Mouse (Mus musculus) activated CD4-positive, CD25-positive, alpha-beta regulatory T cell (primary cell): ENCODE measurements around the gene Tmem117. TPM values are rescaled to one million over a fixed set of nuclear protein-coding genes. Genes with fewer than 3 reads are reported as not detected.

Experiments used
- polyA plus RNA-seq, 2 experiments: library from polyadenylated mRNA; unstranded; fragments of 100-300 nt; shearing (Covaris generic); gene quantifications; one replicate each; pipeline ENCODE4 v1.2.1; 2017

Gene Tmem117
- polyA plus RNA-seq = under 1 TPM; 0.09 to 0.12 TPM

DNA sequence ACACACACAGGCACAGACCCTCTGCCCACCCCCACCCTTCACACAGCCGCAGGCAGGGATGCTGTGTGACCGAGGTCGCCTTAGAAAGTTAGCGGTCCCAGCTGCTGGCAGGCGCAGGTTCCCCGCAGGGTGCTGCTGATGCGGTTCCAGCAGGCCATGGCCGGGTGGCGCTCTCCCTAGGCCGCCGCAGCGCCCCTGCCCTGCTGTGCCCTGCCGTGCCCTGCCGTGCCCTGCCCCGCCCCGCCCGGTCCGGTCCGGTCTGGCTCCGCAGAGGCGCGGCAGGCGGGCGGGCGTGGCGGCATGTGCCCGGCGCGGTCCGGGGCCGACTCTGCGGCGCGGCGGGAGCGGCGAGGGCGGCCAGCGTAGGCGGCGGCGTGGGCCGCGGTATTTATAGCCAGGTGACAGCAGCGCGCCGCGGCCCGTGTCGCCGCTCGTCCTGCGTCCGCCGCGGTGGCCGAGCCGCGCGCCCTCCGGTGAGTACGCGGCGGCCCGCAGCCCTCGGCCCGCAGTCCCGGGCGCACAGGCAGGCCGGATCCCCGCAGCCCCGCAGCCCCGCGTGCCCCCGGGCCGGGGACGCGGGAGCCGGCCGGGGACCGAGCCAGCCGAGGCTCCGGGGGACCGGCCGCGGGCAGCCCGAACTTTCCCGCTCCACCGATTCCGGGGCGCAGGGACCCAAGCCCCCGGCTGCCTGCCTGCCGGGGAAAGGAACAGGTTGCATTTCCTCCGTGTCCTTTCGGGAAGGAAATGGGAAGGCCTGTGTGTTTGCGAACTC, at the start of gene Tmem117:
Gene Tmem117 (plus strand): TSS at position 403 of the 772 bp plus-strand sequence.

GRCm38 (mm10) chr15:94589219-94590075, 39.6 kb upstream of the Tmem117 start, which contains the start of gene Twf1:
TSS of gene Twf1 (minus strand) at chr15:94589889.

Other genes with a start within 250 kb of the Tmem117 start
- gene Adamts20, start 163.8 kb upstream of the Tmem117 start, polyA plus RNA-seq = under 1 TPM; 0.17 to 0.21 TPM
- 10 to 100 TPM in 1 of 2 experiments, 1 to 10 TPM in 1; 6.6 to 12.3 TPM for gene Pus7l, start 85.7 kb upstream of the Tmem117 start, polyA plus RNA-seq
- 10 to 100 TPM; 26.8 to 35.3 TPM for gene Irak4, start 85.6 kb upstream of the Tmem117 start, polyA plus RNA-seq
- 10 to 100 TPM; 14.8 to 15.8 TPM for gene Twf1, start 39.3 kb upstream of the Tmem117 start, polyA plus RNA-seq